Mouse (Mus musculus) thymus, postnatal 25 days (tissue): ENCODE data around the gene Tlk1.

Experiments used
- DNase-seq: peaks from one replicate; pipeline ENCODE4 v3.0.0; 2022

Gene Tlk1

DNA sequence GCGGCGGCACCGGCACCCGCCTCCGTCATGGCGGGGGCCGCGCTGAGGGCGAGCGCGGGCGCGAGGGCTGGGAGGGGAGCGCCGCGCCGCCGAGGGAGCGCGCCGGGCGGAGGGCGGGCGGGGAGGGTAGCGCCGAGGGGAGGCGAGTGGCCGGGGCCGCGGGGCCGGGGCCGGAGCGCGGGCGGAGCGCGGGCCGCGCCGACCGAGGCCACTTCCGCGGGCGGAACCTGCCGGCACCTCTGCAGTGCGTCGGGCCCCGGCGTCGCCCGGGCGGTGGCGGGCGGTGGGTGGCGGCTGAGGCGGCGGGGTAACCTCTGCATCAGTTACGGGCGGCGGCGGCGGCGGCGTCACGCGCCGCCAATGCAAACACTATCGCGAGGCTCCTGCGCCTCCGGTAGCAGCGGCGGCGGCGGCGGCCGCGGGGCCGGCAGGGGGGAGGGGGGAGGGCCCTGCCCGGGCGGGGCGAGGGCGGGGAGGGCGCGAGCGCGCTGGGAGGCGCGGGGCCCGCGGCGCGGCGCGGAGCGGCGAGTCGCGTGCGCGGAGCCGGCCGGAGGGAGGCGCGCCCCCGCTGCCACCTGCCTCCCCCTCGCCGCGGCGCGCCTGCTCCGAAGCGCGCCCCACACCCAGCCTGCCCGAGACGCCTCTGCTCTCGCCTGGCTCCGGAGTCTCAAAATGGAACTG lies at the start of gene Tlk1:
Tlk1 (minus strand) TSS at position 358 of the 681 bp plus-strand sequence.
- peak; percentile 83 for DNase-seq

DNA sequence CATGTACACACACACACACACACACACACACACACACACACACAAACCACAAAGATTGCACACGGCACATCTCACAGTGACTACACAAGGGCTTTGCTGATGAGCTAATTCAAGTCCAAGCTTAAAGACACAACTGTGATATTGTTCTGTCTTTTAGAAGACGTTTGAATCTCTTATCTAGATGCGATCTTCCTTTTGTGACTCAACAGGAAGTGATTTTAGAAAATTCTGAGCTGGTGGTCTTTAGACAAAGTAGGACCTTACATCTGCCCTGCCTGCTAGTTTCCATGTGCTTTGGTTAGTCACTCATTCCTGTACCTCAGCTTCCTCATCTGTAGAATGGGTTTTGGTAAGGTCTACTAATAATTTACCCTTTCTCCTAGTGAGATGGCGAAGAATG lies 49.6 kb upstream of the Tlk1 start:
- no peak for DNase-seq

DNA sequence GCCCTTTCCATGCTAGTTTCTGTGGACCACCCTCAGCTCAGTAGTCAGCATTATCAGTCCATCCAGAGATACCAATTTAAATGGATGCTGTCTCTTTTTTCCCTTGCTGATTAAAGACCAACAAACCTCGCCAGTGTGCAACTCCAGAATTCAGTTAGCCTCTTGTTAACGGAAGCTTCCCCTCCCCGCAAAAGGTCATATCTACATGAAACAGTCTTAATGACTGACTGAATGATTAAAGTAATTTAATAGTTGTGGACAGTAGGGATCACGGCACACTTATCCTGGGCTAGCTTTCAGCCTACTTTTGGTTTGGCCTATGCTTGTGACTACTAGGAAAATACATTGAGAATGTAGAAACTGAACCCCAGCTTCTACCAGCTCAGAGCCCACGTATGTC lies 47.6 kb upstream of the Tlk1 start:
- DNase-seq = no peak

DNA sequence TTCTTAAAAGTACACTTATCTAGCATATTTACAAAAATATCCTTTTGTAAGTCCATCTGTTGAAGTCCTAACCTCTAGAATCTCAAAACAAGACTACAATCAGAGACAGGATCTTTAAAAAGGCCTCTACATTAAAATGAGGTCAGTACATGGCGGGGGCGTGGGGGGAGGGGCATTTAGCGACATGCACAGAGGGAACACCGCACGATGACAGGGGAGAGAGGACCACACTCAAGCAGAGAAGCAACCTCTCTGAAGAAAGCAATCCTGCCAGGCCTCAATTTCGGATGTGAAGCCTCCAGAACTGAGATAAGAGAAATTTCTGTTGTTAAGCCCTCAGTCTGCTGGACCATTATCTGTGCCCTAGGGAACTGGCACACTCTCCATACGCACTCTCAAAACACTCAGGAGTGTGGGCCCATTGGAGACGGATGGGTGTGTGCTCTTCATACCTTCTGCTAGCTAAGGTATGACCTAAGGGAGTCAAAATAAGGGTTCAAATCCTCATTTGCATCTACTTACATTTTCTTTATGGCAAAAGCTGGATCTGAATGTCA lies 46.0 kb upstream of the Tlk1 start:
- no peak for DNase-seq

DNA sequence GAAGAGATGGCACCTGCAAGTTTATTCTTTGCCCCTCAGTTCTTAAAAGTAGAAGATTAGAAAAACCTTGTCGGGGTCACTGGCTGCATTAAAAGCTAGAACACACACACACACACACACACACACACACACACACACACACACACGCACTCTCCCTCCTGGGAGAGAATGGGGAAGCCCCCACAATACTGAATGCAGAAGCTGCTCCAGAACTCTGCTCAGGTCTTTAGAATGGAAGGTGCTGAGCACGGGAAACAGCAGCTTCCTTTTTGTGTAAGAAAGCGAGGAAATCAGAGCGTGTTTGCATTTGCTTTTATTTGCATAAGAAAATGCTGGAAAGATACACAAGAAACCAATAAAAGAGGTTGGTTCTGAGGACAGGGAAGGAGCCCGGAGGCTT lies 45.3 kb upstream of the Tlk1 start:
- DNase-seq = no peak

DNA sequence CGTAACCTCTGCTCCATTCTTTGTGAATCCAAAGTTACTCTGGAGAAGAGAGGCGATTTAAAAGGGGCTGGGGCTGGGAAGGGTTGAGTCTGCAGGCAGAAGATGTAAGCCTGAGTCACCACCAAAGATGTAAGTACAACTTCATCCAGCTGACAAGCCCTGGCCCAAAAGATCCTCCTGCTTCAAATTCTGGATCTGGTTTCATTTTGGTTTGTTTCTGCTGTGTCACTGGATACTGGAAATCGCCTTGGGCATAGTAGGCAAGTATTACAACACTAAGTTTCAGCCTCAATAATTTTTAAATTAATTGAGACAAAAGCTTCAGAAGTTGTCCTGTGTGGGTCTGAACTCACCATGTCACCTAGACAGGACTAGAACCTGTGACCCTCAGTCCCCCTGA lies 43.6 kb upstream of the Tlk1 start:
- DNase-seq = no peak

DNA sequence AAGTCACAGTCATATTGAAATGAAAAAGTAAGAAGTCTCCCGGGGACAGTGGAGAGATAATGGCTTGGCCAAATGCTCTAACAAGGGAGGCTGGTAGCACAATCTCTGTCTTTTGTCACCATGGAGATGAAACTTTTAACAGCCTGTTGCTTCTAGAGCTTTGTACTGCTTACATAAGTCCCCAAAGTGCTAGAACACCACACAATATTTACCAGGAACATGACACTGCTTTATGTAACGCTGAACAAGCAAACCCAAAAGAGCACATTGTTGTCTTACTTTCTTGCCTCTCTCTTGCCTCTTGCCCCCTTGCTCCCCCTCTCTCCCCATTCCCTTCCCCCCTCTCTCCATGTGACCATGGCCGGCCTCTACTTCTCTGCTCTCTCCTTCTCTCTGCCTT lies 41.7 kb upstream of the Tlk1 start:
- DNase-seq = no peak

DNA sequence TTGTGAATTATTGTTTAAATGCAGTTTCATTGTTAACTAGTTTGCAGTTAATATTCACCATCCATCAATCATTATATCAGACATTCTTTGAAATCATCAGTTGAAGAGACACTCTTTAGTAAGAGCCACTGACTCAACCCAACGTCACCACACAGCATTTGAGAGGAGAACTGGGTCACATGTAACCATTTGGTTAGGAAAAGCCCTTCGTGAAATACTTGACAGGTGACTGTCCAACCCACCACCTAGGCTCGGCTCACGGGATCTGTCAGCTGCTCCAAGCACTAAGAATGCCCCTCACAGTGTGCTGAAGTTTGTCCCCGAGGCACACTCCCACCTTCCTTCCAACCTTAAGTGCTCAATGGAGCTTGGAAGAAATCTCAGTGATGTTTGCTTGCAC lies 37.4 kb upstream of the Tlk1 start:
- DNase-seq = no peak

DNA sequence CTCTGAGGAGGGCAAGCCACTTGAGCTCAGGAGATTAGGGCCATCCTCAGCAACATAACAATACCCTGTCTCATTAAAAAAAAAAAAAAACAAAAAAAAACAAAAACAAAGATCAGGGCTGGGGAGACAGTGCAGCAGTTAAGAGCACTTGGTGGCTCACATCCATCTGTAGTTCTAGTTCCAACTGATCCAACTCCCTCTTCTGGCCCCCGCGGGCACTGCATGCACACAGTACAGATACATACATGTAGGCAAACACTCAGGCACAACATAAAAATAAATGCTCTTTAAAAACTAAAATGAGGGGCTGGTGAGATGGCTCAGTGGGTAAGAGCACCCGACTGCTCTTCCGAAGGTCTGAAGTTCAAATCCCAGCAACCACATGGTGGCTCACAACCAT lies 34.2 kb upstream of the Tlk1 start:
- no peak for DNase-seq

DNA sequence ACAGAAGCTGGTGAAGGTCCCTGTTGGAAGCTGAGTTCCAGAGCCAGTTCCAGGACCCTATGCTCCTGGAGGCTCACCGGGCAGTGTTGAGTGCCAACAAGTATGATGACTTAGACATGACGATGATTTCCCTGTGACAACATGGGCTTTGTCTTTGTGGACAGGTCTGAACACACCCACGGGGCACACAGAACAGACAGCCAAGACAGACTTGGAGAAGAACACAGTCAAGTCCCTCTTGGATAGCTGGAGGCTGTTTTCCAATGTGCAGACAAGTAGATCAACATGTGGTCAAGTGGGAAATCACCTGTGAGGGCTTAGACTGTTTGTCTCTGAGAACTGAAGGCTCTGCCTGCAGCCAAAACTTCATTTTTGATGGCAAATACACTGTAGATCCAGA lies 31.4 kb upstream of the Tlk1 start:
- DNase-seq = no peak

DNA sequence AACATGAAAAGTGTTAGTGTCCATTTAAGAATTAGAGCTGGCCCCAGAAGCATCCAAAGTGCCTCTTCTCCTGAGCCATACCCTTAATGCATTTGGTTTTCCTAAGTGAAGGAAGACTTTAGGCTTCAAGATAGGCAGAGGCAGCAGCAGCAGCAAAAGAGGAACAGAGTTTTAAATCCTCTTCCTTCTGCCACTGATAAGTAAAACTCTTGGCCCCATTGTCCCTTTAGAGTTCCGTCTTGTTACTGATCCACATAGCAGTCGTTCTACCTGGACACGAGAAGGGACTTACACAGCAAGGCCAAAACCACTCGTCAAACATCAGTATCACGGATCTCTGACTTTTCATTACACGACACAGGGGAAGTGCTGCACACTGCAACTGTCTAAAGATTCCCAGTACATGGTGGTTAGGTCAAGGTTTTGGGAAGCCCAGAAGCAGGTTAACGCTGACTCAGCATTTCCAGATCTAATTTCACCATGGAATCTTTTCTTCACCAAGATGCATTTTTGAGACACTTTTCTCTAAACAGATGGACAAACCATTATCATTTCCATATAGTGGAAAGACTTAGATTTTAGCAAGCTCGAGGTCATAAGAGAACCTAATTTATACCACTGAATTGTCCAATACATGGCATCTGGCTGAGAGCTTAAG lies 28.8 kb upstream of the Tlk1 start:
- no peak for DNase-seq

DNA sequence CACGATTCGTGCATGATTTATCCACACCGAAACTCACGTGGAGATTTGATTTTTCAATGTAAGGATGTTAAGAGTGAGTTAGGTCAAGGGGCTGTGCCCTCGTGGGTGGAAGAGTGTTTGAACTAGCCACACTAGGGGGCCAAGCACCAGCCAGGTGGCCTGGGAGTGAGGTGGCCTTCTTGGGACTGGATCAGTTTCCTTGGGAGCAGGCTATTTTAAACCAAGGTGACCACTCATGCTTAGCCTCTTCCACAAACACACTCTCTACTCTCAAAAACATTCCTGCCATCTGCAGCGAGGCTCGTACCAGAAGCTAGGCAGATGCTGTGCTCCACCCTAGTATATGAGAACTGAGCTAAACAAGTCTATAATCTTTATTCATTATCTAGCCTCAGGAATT lies 27.8 kb upstream of the Tlk1 start:
- DNase-seq = no peak

DNA sequence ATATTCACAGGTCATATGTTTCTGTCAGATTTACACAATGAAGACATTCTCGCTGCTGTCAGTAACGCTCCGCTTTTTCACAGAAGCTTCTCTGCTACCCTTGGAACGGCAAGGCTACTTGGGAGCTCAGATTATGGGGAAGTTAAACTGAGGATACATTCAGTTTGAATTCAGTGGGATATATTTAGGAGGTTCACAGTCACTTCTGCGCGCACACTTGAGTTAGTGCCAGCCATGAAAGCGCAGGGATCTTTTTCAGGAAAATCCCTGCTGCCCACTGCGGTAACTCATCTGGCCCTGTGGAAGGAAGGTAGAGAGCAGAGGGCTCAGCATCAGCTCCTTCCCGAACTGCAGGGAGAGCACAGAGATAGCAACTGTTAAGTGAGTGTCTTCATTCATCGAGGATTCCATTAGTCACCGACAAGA lies 27.3 kb upstream of the Tlk1 start:
- no peak for DNase-seq

DNA sequence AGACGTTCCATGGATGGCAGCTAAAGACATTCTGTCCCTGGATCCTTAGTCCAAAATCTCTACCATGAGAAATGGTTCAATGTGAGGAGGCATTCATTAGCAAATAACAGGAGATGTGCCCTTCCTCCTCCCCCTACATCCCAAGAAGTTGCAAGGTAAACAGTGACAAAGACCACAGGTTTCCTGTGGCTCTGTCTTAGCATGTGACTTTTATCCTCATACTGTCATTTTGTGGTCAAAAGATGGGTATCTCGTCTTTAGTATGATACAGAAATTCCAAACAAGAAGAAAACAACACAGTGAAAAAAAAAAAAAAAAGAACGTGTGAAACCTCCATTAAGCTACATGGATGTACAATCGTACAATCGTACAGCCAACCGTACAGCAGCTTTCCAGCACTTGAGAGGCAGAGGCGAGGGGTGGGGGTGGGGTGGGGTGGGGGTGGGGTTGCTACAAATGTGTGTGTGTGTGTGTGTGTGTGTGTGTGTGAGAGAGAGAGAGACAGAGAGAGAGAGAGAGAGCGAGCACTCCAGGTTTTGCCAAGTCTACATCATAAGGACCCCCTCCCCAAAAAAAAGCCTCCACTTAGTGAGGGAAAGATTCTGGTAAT lies 26.8 kb upstream of the Tlk1 start:
- no peak for DNase-seq

DNA sequence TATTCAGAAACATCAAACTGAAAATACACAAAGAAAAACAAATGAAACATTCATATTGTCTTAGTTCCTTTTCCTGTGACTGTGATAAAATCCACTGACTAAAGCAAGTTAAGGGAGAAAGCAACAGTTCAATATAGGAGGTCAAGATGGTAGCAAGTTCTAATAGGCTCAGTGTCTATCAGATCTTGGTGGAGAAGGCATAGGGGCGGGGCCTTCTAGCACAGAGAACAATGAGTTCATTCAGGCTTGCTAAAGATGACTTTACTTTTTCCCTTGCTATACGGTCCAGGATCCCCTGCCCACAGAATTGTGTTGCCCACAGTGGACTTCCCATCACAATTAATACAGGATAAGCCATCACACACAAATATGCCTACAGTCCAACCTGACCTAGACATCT lies 20.3 kb upstream of the Tlk1 start:
- DNase-seq = no peak

DNA sequence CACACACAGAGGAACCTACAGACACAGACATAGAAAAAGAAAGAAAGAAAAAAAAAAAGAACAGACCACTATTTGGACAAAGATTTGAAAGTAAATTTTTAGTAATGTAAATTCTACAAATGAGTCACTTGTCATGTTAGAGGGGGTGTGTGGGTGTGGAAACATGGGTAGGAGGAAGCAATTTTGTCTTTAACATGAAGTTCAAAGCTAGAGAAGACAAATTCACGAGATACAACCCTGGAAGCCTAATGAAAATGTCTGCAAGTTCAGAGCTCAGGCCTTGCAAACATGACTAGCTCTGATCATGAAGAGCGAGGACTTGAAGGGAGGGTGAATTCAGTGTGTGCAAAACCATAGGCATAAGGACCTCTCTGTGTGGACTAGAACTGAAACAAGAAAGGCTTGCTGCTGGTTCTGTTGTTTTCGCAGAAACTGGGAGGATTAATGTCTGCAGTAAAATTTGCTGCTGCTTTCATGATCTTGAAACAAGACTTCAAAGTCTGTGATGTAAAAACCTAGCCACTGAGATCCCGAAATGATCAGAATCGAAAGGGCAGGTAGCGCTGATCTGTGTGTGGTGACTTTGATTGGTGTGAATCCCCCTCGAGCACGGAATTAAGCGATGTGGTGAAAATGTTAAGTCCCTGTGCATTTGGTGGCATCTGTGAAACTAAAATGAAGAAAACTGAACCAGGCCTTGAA lies 19.3 kb upstream of the Tlk1 start:
- DNase-seq = no peak

DNA sequence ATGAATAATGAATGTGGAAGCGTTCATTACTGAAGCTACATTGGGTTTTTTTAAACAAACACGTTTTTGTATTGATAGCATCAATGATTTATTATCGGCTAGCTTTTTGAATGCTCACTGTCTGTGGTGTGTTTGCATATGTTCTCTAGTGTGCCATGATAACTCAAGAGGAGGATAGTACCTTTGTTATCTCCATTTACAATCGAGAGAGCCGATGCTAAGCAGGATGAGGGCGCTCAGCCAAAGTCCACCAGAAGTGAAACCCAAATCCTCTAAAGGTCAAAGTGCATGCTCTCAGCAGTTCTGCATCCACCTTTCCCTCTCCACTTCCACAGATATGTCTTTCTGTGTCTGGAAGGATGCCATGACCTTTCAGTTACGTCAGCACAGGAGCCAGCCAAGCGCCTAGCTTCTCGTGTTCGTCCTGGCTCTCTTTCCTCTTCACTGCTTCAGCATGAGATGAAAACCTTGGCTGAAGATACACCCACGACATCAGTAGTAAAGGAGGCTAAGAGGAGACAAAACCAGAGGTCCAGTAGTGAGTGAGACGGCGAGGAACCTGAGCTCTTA lies 16.6 kb upstream of the Tlk1 start:
- DNase-seq = no peak

DNA sequence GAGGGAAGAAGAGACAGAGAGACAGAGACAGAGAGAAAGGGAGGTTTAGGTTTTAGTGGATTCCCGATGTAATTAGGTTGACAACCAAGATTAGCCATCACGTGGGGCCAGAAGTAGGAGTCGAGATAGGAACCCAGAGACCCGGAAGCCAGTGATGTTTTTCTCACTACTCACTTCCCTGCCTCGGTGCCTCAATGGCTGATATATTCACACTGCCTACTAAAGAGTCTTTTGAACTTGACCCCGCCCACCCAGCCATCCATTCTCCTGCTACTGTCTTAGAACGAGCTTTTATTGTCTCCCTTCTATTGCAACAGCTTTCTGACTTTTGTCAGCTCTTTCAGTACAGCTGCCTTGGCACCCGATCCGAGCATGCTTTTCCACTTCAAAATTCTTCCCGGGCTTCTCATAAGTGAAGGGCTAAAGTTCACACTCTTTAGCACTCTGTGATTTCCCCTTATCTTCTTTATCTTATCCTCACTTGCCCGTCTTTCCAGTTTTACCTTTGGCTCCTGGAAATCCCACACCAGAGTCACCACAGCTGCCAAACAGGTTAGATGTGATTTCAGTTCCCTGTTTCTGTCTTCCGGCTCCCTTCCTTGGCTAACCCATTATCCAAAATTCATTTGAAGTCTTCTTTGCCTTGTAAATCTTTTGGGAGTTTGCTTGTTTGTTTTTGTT lies 13.1 kb upstream of the Tlk1 start:
- peak; percentile 60 for DNase-seq

DNA sequence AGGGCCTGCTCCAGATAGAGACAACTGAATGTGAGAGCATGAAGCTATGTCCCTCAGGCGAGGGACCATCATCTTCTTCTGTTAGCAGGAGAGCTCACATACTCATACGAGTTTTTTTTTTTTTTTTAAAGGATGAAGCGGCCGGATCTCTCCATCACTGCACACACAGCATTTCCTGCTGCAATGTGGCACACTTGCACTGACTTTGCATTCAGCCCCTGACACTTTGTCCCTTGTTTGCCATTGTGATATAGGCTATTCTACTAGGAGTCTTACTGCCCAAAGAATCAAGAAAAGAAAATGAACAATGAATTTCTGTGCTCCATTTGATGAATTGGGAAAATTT lies 10.8 kb upstream of the Tlk1 start:
- DNase-seq = no peak

DNA sequence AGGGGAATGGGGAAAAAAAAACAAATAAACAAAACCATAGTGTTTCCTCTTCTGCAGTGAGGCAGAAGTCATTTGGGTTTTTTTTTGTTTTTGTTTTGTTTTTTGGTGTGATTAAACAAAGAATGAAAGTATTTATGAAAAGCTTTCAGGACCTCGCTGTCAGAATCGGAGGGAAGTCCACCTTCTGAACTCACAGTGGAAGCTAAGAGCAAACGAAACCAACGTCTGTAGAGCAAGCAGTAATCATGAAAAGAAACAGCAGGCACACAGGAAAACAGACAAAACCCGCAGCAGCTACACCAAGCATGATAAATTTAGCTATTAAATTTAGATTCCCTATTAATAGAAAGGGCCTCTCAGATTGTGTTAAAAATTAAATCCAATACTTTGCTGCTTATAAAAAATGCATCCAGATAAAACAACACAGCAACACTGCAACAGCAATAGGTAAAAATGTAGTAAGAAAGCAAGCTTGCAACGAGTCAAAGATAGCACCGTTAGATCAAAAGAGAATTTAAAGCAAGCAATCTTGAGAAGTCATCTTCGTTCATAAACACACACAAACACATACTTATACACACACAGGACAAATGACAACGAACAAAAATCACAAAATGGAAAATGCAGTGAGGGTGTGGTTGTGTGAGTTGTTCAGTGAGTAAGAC lies 10.2 kb upstream of the Tlk1 start:
- DNase-seq = peak; percentile 32

DNA sequence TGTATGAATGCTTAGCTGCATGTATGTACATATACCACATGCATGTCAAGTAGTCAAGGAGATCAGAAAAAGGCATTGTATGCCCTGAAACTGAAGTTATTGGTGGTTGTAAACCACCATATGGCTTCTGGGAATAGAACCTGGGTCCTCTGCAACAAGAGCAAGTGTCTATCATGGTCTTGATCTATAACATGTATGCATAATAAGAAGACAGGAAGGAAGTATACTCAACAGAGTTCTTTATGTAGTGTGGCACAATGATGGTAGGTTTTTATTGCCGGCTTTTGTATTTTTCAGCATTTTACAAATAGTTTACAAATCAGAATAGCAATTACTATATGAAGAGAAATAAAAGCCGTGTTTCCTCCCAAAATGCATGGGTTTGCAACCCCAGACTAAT lies 9.7 kb upstream of the Tlk1 start:
- no peak for DNase-seq

DNA sequence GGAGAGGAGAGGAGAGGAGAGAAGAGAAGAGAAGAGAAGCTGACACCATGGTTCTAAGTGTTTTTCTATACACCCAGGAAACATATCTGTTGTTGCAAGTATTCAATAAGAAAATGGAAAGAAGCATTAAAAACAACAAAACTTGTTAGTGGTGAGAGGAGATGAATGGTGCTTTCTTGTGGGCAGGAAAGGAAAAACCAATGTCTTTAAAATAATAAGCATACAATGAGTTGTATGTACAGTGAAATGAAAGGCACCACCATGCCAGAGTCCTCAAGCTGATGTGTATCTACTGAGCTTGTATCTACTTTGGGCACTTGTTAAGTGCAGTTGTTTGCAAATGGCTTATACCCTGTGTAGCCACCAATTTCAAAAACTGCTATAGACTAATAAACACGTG lies 7.7 kb upstream of the Tlk1 start:
- DNase-seq = no peak
